In the genomic region with DNA sequence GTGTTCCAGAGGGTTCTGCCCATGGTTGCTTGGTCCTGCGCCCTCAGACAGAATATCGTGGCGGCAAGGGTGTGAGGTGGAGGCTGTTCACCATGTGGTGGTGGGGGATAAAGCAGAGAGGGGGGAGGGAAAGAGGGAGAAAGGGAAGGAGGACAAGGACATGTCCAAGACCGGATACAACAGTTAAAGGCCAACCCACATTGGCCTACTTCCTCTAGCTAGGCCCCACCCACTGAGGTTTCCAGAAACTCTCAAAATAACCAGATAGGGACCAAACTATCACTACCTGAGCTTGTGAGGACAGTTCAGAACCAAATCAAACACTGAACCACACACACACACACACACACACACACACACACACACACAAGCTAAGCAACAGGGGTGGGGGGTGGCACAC, we compare ENCODE assay signal across 29 mouse cellular contexts.
DNase-seq lines count a peak whose midpoint lies in the region; ATAC-seq lines count a peak whose summit lies in the region.
"Had no signal": no experiment of that assay in that cellular context is flagged by ENCODE, and none has a peak within 500 bp of the region (broad histone marks: within the 10 kb centered on the region; RNA-seq: fewer than 3 reads in every experiment).

No protein-coding gene starts in this region.

- H3K9ac ChIP-seq in midbrain, embryonic 11.5 days (ENCODE audit: low read length), result no peak overlapping the region
- H3K9ac ChIP-seq: embryonic facial prominence, embryonic 13.5 days; forebrain, embryonic 12.5 days; forebrain, embryonic 15.5 days; heart, embryonic 13.5 days; hindbrain, embryonic 12.5 days; hindbrain, embryonic 15.5 days had no signal

- 82% methylated on average over 4 of the region's 4 CpGs for WGBS in midbrain, embryonic 10.5 days
- 86% methylated on average over 4 of the region's 4 CpGs for WGBS in midbrain, embryonic 11.5 days

- H3K27ac ChIP-seq in midbrain, embryonic 10.5 days (replicated peaks), result peak overlapping the region; percentile 9; the same call in 1 of the 2 replicates
- no peak overlapping the region for H3K27ac ChIP-seq in midbrain, embryonic 11.5 days (ENCODE audit: low read depth, low read length)
- H3K27ac ChIP-seq: embryonic facial prominence, embryonic 10.5 days; embryonic facial prominence, embryonic 13.5 days; forebrain, embryonic 12.5 days; forebrain, embryonic 15.5 days; heart, embryonic 13.5 days; hindbrain, embryonic 12.5 days; hindbrain, embryonic 15.5 days had no signal

- ATAC-seq in midbrain, embryonic 11.5 days (ENCODE audit: low FRiP score), result no peak
- peak; percentile 65 for ATAC-seq in granulocyte monocyte progenitor cell, adult 5-6 weeks (replicated peaks; ENCODE audit: poor library complexity, severe bottlenecking)
- ATAC-seq in megakaryocyte progenitor cell, adult 5-6 weeks (replicated peaks; ENCODE audit: poor library complexity), result peak; percentile 58
- no peak for ATAC-seq in inflammation-experienced regulatory T-cells, adult 6 months
- ATAC-seq: activated CD4-positive, CD25-positive, alpha-beta regulatory T cell, adult 4 months; CD4-positive, CD25-positive, alpha-beta regulatory T cell, adult 4 months; forebrain, embryonic 15.5 days; intestine, embryonic 16.5 days had no signal

- peaks cover 21% of the 10 kb centered on the region for H3K27me3 ChIP-seq in midbrain, embryonic 10.5 days (ENCODE audit: low read depth, poor library complexity, severe bottlenecking)
- no peaks in the 10 kb centered on the region for H3K27me3 ChIP-seq in midbrain, embryonic 11.5 days (ENCODE audit: control insufficient read depth, insufficient read depth, low read length)
- H3K27me3 ChIP-seq: embryonic facial prominence, embryonic 13.5 days; forebrain, embryonic 15.5 days; hindbrain, embryonic 12.5 days; hindbrain, embryonic 15.5 days had no signal

- no peaks in the 10 kb centered on the region for H3K9me3 ChIP-seq in midbrain, embryonic 10.5 days (replicated peaks)
- H3K9me3 ChIP-seq in midbrain, embryonic 11.5 days (ENCODE audit: control insufficient read depth, low read length), result no peaks in the 10 kb centered on the region
- H3K9me3 ChIP-seq: embryonic facial prominence, embryonic 10.5 days; embryonic facial prominence, embryonic 13.5 days; forebrain, embryonic 12.5 days; forebrain, embryonic 15.5 days; heart, embryonic 13.5 days; hindbrain, embryonic 12.5 days; hindbrain, embryonic 15.5 days had no signal

- DNase-seq in midbrain, embryonic 10.5 days (ENCODE audit: low spot score), result no peak
- no peak for DNase-seq in midbrain, embryonic 11.5 days (ENCODE audit: low spot score, missing footprints)
- DNase-seq in urinary bladder, adult 18-20 months (ENCODE audit: low spot score in 2 of 2), result no peak
- DNase-seq in heart, adult 8-10 months (ENCODE audit: low spot score), result no peak
- DNase-seq: adrenal gland, postnatal 10 days; adrenal gland, postnatal 36 days; cerebellum, adult 18-20 months; cerebellum, adult 9-10 months; cerebellum, postnatal 14 days; embryo, embryonic 11 days; gastrocnemius, postnatal 10 days; gastrocnemius, postnatal 36 days; heart, adult 11 months; heart, postnatal 14 days; heart, postnatal 4 days had no signal

- H3K4me2 ChIP-seq in midbrain, embryonic 11.5 days, result no peak overlapping the region
- H3K4me2 ChIP-seq: embryonic facial prominence, embryonic 13.5 days; forebrain, embryonic 12.5 days; forebrain, embryonic 15.5 days; heart, embryonic 13.5 days; hindbrain, embryonic 12.5 days; hindbrain, embryonic 15.5 days had no signal

- H3K4me3 ChIP-seq in midbrain, embryonic 10.5 days, result no peak overlapping the region
- no peak overlapping the region for H3K4me3 ChIP-seq in midbrain, embryonic 11.5 days (ENCODE audit: low read depth, low read length)
- H3K4me3 ChIP-seq: embryonic facial prominence, embryonic 10.5 days; embryonic facial prominence, embryonic 13.5 days; erythroblast, embryonic 14.5 days; forebrain, embryonic 12.5 days; forebrain, embryonic 15.5 days; heart, embryonic 13.5 days; hindbrain, embryonic 12.5 days; hindbrain, embryonic 15.5 days had no signal

- H3K4me1 ChIP-seq in midbrain, embryonic 10.5 days, result peaks cover 22% of the 10 kb centered on the region
- peaks cover 5% of the 10 kb centered on the region; the same call in 1 of the 2 replicates for H3K4me1 ChIP-seq in midbrain, embryonic 11.5 days (ENCODE audit: control insufficient read depth, insufficient read depth, low read length)
- H3K4me1 ChIP-seq: heart, embryonic 13.5 days had no signal

- H3K36me3 ChIP-seq in midbrain, embryonic 10.5 days, result 0 out of 2 replicates have a peak, but pooled peaks cover 3% of the 10 kb centered on the region
- H3K36me3 ChIP-seq in midbrain, embryonic 11.5 days (ENCODE audit: control insufficient read depth, insufficient read depth, low read length), result no peaks in the 10 kb centered on the region
- H3K36me3 ChIP-seq: forebrain, embryonic 12.5 days; forebrain, embryonic 15.5 days; heart, embryonic 13.5 days; hindbrain, embryonic 12.5 days; hindbrain, embryonic 15.5 days had no signal

Comparison
In these comparisons a context has a peak if more than half of its experiments do, and no peak if none do; other contexts are left out.
1. ATAC-seq: peak in granulocyte monocyte progenitor cell, adult 5-6 weeks (single experiment) and megakaryocyte progenitor cell, adult 5-6 weeks (single experiment); none in midbrain, embryonic 11.5 days (single experiment) and inflammation-experienced regulatory T-cells, adult 6 months (single experiment).